Mouse (Mus musculus) thymus, adult 2 months (tissue): ENCODE measurements around the gene Stat6.

Experiments
- CTCF ChIP-seq: fragments of 200-500 bp; IDR thresholded peaks from 2 replicates; pipeline ENCODE4 v1.5.1; 2012; ENCODE audit warnings: mild to moderate bottlenecking, control low read depth, low read length, moderate library complexity, borderline replicate concordance; ENCODE audit not compliant: control insufficient read depth, poor library complexity, insufficient read depth; ENCODE audit errors: extremely low read depth
- POLR2A ChIP-seq: fragments of 200-500 bp; IDR thresholded peaks from 2 replicates; pipeline ENCODE4 v1.6.1; 2012; ENCODE audit warnings: mild to moderate bottlenecking, low read length, control low read depth, moderate library complexity; ENCODE audit not compliant: control insufficient read depth, poor library complexity, insufficient read depth; ENCODE audit errors: extremely low read depth

GRCm38 (mm10) chr10:127619119-127619721, 23.6 kb upstream of the Stat6 start:
- TF ChIP-seq POLR2A (no peak), CTCF (no peak)
